Mouse (Mus musculus) CH12.LX (cell line): ENCODE measurements around the gene Dlg1. TPM values are rescaled to one million over a fixed set of nuclear protein-coding genes. Genes with fewer than 3 reads are reported as not detected.

Experiments
- DNase-seq: peaks from one replicate; pipeline ENCODE4 v3.0.0-alpha.2; 2013; ENCODE audit errors: extremely low read depth
- H3K27ac ChIP-seq: 2 replicates; pipeline ENCODE4 v1.5.1; 2012; ENCODE audit warnings: low read depth, mild to moderate bottlenecking, control low read depth, moderate library complexity; ENCODE audit not compliant: insufficient read depth
- H3K27me3 ChIP-seq: replicated peaks from 2 replicates; pipeline ENCODE3; 2012; ENCODE audit warnings: inconsistent platforms
- H3K36me3 ChIP-seq, 2 experiments: replicated peaks in 1 of 2; 2 replicates each; pipeline versions ENCODE3 to v1.6.1; 2012; ENCODE audit warnings: inconsistent platforms in 1 of 2, low read length in 1 of 2, mild to moderate bottlenecking in 1 of 2, mixed read lengths in 1 of 2, moderate library complexity in 1 of 2; ENCODE audit not compliant: control insufficient read depth in 1 of 2, insufficient read depth in 1 of 2
- H3K4me1 ChIP-seq, 2 experiments: 2 replicates each; pipeline ENCODE4 v1.6.1; 2012; ENCODE audit warnings: inconsistent platforms in 1 of 2, moderate library complexity in 1 of 2; ENCODE audit not compliant: insufficient read depth in 2 of 2, control insufficient read depth in 1 of 2
- H3K4me2 ChIP-seq: 2 replicates; pipeline ENCODE4 v1.6.1; 2012; ENCODE audit warnings: low read depth, mild to moderate bottlenecking, control low read depth; ENCODE audit not compliant: poor library complexity, insufficient read depth, severe bottlenecking
- H3K4me3 ChIP-seq, 3 experiments: fragments of 150-350 bp in 1 of 3; sonication (generic) in 1 of 3; replicated peaks in 1 of 3; 2 replicates each; pipeline versions ENCODE3 to v1.5.1; 2011 to 2012; ENCODE audit warnings: low read depth in 2 of 3, low read length in 2 of 3, mild to moderate bottlenecking in 2 of 3, moderate library complexity in 2 of 3, control low read depth in 1 of 3, improper control_type of control experiment in 1 of 3, inconsistent platforms in 1 of 3, mixed read lengths in 1 of 3; ENCODE audit not compliant: poor library complexity in 1 of 3
- H3K79me2 ChIP-seq: replicated peaks from 2 replicates; pipeline ENCODE4 v1.6.1; 2012; ENCODE audit warnings: mild to moderate bottlenecking, moderate library complexity; ENCODE audit not compliant: control insufficient read depth, poor library complexity, insufficient read depth, severe bottlenecking; ENCODE audit errors: extremely low read depth
- H3K9ac ChIP-seq: 2 replicates; pipeline ENCODE4 v1.6.1; 2012; ENCODE audit warnings: low read depth, mild to moderate bottlenecking, control low read depth, moderate library complexity; ENCODE audit not compliant: insufficient read depth
- H3K9me3 ChIP-seq: replicated peaks from 2 replicates; pipeline ENCODE3; 2012; ENCODE audit warnings: low read length, inconsistent platforms, mixed read lengths
- CTCF ChIP-seq, 2 experiments: IDR thresholded peaks in 1 of 2; conservative IDR thresholded peaks in 1 of 2; 2 replicates each; pipeline ENCODE4 v1.5.1; 2011 to 2012; ENCODE audit warnings: low read depth in 2 of 2, low read length in 2 of 2, improper control_type of control experiment in 1 of 2, inconsistent platforms in 1 of 2, mild to moderate bottlenecking in 1 of 2, moderate library complexity in 1 of 2
- E2F4 ChIP-seq: IDR thresholded peaks from 2 replicates; pipeline ENCODE4 v1.6.1; 2011; ENCODE audit warnings: low read depth, low read length, improper control_type of control experiment; ENCODE audit not compliant: insufficient replicate concordance
- HCFC1 ChIP-seq: IDR thresholded peaks from 2 replicates; pipeline ENCODE4 v1.6.1; 2012; ENCODE audit warnings: low read depth, mild to moderate bottlenecking, inconsistent platforms, low read length, improper control_type of control experiment
- JUN ChIP-seq: IDR thresholded peaks from 2 replicates; pipeline ENCODE4 v1.6.1; 2011; ENCODE audit warnings: low read depth, mild to moderate bottlenecking, low read length, improper control_type of control experiment, moderate library complexity; ENCODE audit not compliant: insufficient read depth
- MAFK ChIP-seq: IDR thresholded peaks from 2 replicates; pipeline ENCODE4 v1.6.1; 2011; ENCODE audit warnings: low read length, improper control_type of control experiment; ENCODE audit not compliant: insufficient replicate concordance
- MAX ChIP-seq: IDR thresholded peaks from 2 replicates; pipeline ENCODE4 v1.6.1; 2011; ENCODE audit warnings: low read length, improper control_type of control experiment
- PAX5 ChIP-seq: IDR thresholded peaks from 2 replicates; pipeline ENCODE4 v1.6.1; 2012; ENCODE audit warnings: low read length, inconsistent platforms, mixed read lengths
- TBP ChIP-seq: conservative IDR thresholded peaks from 2 replicates; pipeline ENCODE4 v1.6.1; 2011; ENCODE audit warnings: low read depth, low read length, improper control_type of control experiment
- UBTF ChIP-seq: IDR thresholded peaks from 2 replicates; pipeline ENCODE4 v1.6.1; 2012; ENCODE audit warnings: low read depth, mild to moderate bottlenecking, inconsistent platforms, low read length, improper control_type of control experiment, moderate library complexity
- dilution Hi-C: fragments of 300-500 bp; cut with MboI; formaldehyde crosslinking; loops from 2 replicates; pipeline ENCODE4 v1.14.3; 2020; ENCODE audit warnings: low sequenced_read_pairs; ENCODE audit not compliant: extremely low pct_unique_long_range_greater_than_20kb, extremely low pct_ligation_motif_present
- in situ Hi-C: fragments of 300-500 bp; cut with MboI; formaldehyde crosslinking; loops from 3 replicates; pipeline ENCODE4 v1.14.3; 2019; ENCODE audit warnings: low sequenced_read_pairs, low pct_ligation_motif_present, low pct_unique_long_range_greater_than_20kb, mixed read lengths
- polyA plus RNA-seq: library from polyadenylated mRNA; unstranded; fragments of >175 nt; gene quantifications from 2 replicates; pipeline ENCODE4 v1.2.1, GENCODE M21; 2012; ENCODE audit warnings: low read depth; ENCODE audit not compliant: insufficient read length
- total RNA-seq, 2 experiments: library from RNA; depleted of rRNA; stranded (reverse); fragments of 300-350 nt in 1 of 2; fragments of >200 nt in 1 of 2; gene quantifications; 2 replicates each; pipeline ENCODE4 v1.2.3; 2012 to 2014

Gene Dlg1
- total and polyA plus RNA-seq, 3 experiments: 29.0 to 47.9 (median 37.4) TPM

- in situ Hi-C loops: no loop called here
- H3K4me3 ChIP-seq: no peak overlapping the region
- no peak overlapping the region for H3K9ac ChIP-seq
- no peak for TF ChIP-seq MAFK
- TF ChIP-seq CTCF (conservative IDR thresholded peaks at IDR 0.05 in 1 of 2, IDR thresholded peaks at IDR 0.05 in 1 of 2; ENCODE audit: low read depth in 2 of 2, low read length in 2 of 2): no peak
- no peak for TF ChIP-seq HCFC1
- no peak for TF ChIP-seq MAX
- TF ChIP-seq, all 38 proteins: peak for 0
- Histone ChIP-seq H3K27me3 (no peaks in the 10 kb centered on the region), H3K4me1 (peaks cover 0 to 4% of the 10 kb centered on the region in 2 experiments; a peak in 1 of 4 replicates), H3K27ac (no peak overlapping the region), H3K9me3 (no peaks in the 10 kb centered on the region), H3K36me3 (peaks cover 12 to 51% of the 10 kb centered on the region in 2 experiments), H3K4me2 (no peak overlapping the region), H3K79me2 (no peaks in the 10 kb centered on the region)
- DNase-seq: no peak
- dilution Hi-C loops: no loop called here
These were observed 210.5 kb downstream of the Dlg1 start for GRCm38 (mm10) chr16:31873721-31874120.

GRCm38 (mm10) chr16:31875391-31875790 is 212.1 kb downstream of the Dlg1 start:
- H3K9ac ChIP-seq: no peak overlapping the region
- H3K79me2 ChIP-seq: no peaks in the 10 kb centered on the region
- H3K27me3 ChIP-seq: no peaks in the 10 kb centered on the region
- H3K36me3 ChIP-seq: peaks cover 12 to 36% of the 10 kb centered on the region in 2 experiments
- H3K4me2 ChIP-seq: no peak overlapping the region
- H3K4me1 ChIP-seq: peaks cover 0 to 5% of the 10 kb centered on the region in 2 experiments; a peak in 1 of 4 replicates
- H3K4me3 ChIP-seq: no peak overlapping the region
- in situ Hi-C loops (loop anchor here (5.0 kb wide), 1 partner anchor 42 kb away; no protein-coding TSS in a partner anchor), dilution Hi-C loops (no loop called here)
- H3K27ac ChIP-seq: no peak overlapping the region
- TF ChIP-seq PAX5: no peak
- no peak for TF ChIP-seq UBTF
- TF ChIP-seq TBP: no peak
- TF ChIP-seq JUN: no peak
- H3K9me3 ChIP-seq: no peaks in the 10 kb centered on the region
- no peak for DNase-seq

- no peak for TF ChIP-seq E2F4
- DNase-seq: no peak
- no peak overlapping the region for H3K4me2 ChIP-seq
- in situ Hi-C loops (loop anchor here (5.0 kb wide), 1 partner anchor 41 kb away; no protein-coding TSS in a partner anchor), dilution Hi-C loops (no loop called here)
- H3K4me1 ChIP-seq: peaks cover 0 to 5% of the 10 kb centered on the region in 2 experiments; a peak in 1 of 4 replicates
- no peaks in the 10 kb centered on the region for H3K79me2 ChIP-seq
- no peaks in the 10 kb centered on the region for H3K9me3 ChIP-seq
- no peak overlapping the region for H3K4me3 ChIP-seq
- H3K27ac ChIP-seq: no peak overlapping the region
- no peaks in the 10 kb centered on the region for H3K27me3 ChIP-seq
- H3K9ac ChIP-seq: no peak overlapping the region
- peaks cover 11 to 28% of the 10 kb centered on the region in 2 experiments for H3K36me3 ChIP-seq
These were observed 213.1 kb downstream of the Dlg1 start for GRCm38 (mm10) chr16:31876386-31876785.
